Comparison of ENCODE assay signal across 9 mouse cellular contexts in genomic region chr5:146844945-146845365, GRCm38 (mm10). TPM values are rescaled to one million over a fixed set of nuclear protein-coding genes. Genes with fewer than 3 reads are reported as not detected.
DNase-seq lines count a peak whose midpoint lies in the region; ATAC-seq and TF ChIP-seq lines count a peak whose summit lies in the region.
"Had no signal": no experiment of that assay in that cellular context is flagged by ENCODE, and none has a peak within 500 bp of the region (broad histone marks: within the 10 kb centered on the region; RNA-seq: fewer than 3 reads in every experiment).

TSS of gene Rasl11a (plus strand) at chr5:146845071.

- peak within 1 kb of the TSS; percentile 69 for H3K9ac ChIP-seq in hindbrain, embryonic 12.5 days
- peak within 1 kb of the TSS; percentile 54 for H3K9ac ChIP-seq in lung, postnatal 0 days (replicated peaks; ENCODE audit: low read depth)

- peak; percentile 84 for DNase-seq in adipocyte (ENCODE audit: low spot score)
- peak; percentile 40 to 63 for DNase-seq in cerebellum, postnatal 4 days (ENCODE audit: low spot score in 2 of 2)
- peak; percentile 59 to 69 for DNase-seq in frontal cortex, postnatal 25 days (ENCODE audit: low spot score in 2 of 2)
- peak; percentile 78 to 81 for DNase-seq in layer of hippocampus, postnatal 14 days (ENCODE audit: low spot score in 2 of 2)
- DNase-seq in lung, postnatal 0 days (ENCODE audit: low spot score): peak; percentile 95
- peak; percentile 87 for DNase-seq in ovary, postnatal 36 days (ENCODE audit: low spot score)
- DNase-seq in urinary bladder, postnatal 25 days (ENCODE audit: low spot score): peak; percentile 62

- TF ChIP-seq CTCF in lung, postnatal 0 days (IDR thresholded peaks at IDR 0.05): peak; percentile 59

- peak; percentile 95 for ATAC-seq in hindbrain, embryonic 12.5 days (ENCODE audit: low FRiP score)
- ATAC-seq in lung, postnatal 0 days: peak; percentile 88

- H3K4me1 ChIP-seq in hindbrain, embryonic 12.5 days: peaks cover 12% of the 10 kb centered on the region
- peaks cover 5% of the 10 kb centered on the region; the same call in 1 of the 2 replicates for H3K4me1 ChIP-seq in lung, postnatal 0 days (ENCODE audit: insufficient read depth, low read depth, low read length)

- WGBS in hindbrain, embryonic 12.5 days: under 1% methylated on average over 40 of the region's 40 CpGs
- 1% methylated on average over 39 of the region's 40 CpGs for WGBS in lung, postnatal 0 days

- no peak for TF ChIP-seq EP300 in lung, postnatal 0 days (IDR thresholded peaks at IDR 0.05)

- no peaks in the 10 kb centered on the region for H3K27me3 ChIP-seq in hindbrain, embryonic 12.5 days
- H3K27me3 ChIP-seq in lung, postnatal 0 days (replicated peaks; ENCODE audit: insufficient read depth, low read length): no peaks in the 10 kb centered on the region

- H3K4me2 ChIP-seq in hindbrain, embryonic 12.5 days (replicated peaks): peak within 1 kb of the TSS; percentile 88
- peak within 1 kb of the TSS; percentile 79 for H3K4me2 ChIP-seq in lung, postnatal 0 days (replicated peaks; ENCODE audit: low read depth, low read length)

- H3K36me3 ChIP-seq in hindbrain, embryonic 12.5 days: no peaks in the 10 kb centered on the region
- no peaks in the 10 kb centered on the region for H3K36me3 ChIP-seq in lung, postnatal 0 days (ENCODE audit: insufficient read depth, low read length)

- H3K9me3 ChIP-seq in hindbrain, embryonic 12.5 days (replicated peaks): no peaks in the 10 kb centered on the region
- no peaks in the 10 kb centered on the region for H3K9me3 ChIP-seq in lung, postnatal 0 days (ENCODE audit: low read length)

- H3K27ac ChIP-seq in hindbrain, embryonic 12.5 days: peak within 1 kb of the TSS; percentile 64
- peak within 1 kb of the TSS; percentile 84 for H3K27ac ChIP-seq in lung, postnatal 0 days (ENCODE audit: low read length)

- peak within 1 kb of the TSS; percentile 57 for H3K4me3 ChIP-seq in hindbrain, embryonic 12.5 days
- H3K4me3 ChIP-seq in lung, postnatal 0 days (ENCODE audit: low read depth, low read length): peak within 1 kb of the TSS; percentile 63

RNA-seq across cellular contexts. Expression of gene Rasl11a, which starts in this region (rescaled TPM):
- polyA plus RNA-seq in hindbrain, embryonic 12.5 days (2016; fragmentation: Nextera tagmentation; extraction: Ambion mirVana): 11.0 and 13.4 TPM in 2 replicates
- 10 to 100 TPM; 22.6 to 25.5 TPM for total RNA-seq in layer of hippocampus, postnatal 14 days (2021)
- 101 and 138 TPM in 2 replicates for polyA plus RNA-seq in lung, postnatal 0 days (2015; fragmentation: Nextera tagmentation; extraction: Ambion mirVana)
- total RNA-seq: neutrophil, adult 5-6 weeks had no signal

Comparison
In these comparisons a context has a peak if more than half of its experiments do, and no peak if none do; other contexts are left out.
1. Peak in every context shown above with its lines: DNase-seq, ATAC-seq, H3K4me3 ChIP-seq and H3K27ac ChIP-seq.